Mouse (Mus musculus): ENCODE results near the gene Kcnc2.
"Not testable (repeated sequence)": the region's sequence is repeated elsewhere in the genome, so short reads cannot be mapped to it uniquely, and the experiment has no call there.

Gene Kcnc2

DNA sequence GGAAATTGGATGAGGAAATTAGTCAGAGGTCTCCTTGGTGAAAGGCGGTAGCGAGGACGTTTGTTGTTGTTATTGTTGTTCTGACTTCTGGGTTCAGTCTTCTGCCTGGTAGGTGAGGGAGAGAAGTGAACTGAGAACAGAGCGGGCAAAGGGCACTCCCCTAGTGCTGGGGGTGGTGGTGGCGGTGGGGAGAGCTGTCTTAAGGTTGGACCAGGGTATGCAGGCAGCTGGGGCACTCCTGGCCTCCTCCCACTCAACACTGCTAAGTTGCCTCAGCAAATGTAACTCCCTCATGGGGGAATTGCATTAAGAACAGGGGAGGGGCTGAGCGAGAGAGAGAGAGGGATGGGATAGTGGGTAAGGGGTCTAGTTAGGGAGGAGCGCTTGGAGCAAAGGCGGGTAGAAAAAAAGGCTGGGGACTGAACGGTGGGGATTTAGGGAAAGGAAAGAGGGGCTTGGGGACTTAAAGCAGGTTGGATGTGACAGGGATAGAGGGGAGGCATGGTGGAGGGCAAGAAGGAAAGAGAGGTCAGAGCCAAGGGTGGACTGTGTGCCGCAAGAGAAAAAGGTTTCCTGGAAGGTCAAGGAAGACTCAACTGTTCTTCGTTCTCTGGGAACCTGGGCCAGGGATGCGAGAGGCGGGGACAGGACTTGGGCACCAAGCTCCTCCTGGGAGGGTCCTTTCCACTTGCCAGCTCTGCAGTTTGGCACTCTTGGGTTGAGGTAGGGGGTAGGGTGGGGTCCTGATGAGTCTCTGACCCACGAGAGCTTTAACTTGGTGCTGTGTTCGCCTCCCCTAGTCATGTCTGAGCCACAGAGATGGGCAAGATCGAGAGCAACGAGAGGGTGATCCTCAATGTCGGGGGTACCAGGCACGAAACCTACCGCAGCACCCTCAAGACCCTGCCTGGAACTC lies at the start of gene Kcnc2:
Kcnc2 (plus strand) TSS at position 235 of the 916 bp plus-strand sequence.
- DNase-seq (ENCODE audit: inconsistent ontology term), result peak; percentile 16

DNA sequence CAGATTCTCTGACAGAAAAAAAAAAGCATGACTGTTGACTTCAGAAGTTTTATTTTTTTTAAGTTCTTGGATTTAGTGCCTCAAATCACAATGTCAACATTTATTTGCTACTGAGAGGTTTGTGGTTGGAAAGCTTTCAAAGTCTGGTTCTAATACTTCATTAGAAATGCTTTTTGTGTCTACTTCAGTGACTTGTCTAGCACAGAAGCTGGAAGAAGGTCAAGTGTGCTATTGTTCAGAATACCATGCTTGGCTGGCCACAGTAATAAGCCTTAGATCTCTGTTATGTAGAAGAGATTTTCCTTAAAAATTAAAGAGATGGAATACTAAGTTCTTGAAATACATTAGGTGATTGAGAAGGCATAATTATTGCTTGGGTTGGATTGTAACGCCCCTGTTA lies 43.8 kb upstream of the Kcnc2 start:
- peak; percentile 19 for DNase-seq (ENCODE audit: inconsistent ontology term)

DNA sequence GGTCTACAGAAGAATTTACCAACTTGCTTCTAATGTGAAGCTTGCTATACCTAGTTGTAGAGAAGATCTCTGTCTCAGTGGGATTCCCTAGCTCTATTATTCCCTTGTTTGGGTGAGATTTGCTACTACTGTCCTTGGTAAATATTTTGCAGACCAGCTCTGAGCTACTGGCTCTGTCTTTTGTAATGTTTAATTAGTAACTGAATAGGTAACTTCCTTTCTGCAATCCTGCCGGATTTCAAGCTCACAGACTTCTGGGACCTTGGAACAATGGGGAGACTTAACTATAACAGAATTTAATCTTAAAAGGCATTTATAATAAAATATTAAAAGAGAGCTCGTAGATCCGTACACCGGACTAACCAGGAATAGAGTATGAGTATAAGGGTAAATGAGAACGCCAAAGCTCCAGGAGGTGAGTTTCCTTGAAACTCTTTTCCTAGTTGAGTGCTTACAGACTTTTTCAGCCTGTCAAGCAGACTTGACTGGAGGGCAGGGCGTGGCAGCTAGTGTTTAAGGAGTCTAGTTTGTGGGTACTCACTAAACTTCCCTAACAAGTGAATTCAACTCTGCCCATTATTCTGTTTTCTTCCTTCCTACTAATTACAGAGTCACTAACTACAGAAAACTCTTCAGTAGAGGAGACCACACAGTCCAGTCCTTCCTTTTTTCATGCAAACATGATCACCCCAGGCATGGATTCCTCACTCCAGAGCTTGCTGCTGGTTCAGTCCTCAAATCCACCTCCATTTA lies 41.7 kb upstream of the Kcnc2 start:
- DNase-seq (ENCODE audit: inconsistent ontology term), result not testable (repeated sequence)

DNA sequence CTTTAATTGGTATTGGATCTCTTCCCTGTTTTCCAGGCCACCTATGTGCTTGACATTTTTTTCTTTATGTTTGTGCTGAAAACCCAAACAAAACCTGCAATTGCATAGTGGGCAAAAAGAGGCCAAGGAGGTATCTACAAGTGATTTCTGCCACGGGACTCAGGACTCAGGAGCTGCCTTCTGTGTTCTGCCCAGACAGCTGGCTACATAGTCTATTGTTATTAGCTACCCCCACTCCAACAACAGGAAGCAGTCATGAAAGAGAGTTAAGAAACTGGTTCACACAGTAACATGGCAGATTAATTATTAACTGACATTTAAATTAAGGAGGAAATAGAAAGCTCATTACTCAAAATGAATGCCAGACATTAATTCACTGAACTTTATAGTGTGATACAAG lies 38.2 kb upstream of the Kcnc2 start:
- DNase-seq (ENCODE audit: inconsistent ontology term), result not testable (repeated sequence)

DNA sequence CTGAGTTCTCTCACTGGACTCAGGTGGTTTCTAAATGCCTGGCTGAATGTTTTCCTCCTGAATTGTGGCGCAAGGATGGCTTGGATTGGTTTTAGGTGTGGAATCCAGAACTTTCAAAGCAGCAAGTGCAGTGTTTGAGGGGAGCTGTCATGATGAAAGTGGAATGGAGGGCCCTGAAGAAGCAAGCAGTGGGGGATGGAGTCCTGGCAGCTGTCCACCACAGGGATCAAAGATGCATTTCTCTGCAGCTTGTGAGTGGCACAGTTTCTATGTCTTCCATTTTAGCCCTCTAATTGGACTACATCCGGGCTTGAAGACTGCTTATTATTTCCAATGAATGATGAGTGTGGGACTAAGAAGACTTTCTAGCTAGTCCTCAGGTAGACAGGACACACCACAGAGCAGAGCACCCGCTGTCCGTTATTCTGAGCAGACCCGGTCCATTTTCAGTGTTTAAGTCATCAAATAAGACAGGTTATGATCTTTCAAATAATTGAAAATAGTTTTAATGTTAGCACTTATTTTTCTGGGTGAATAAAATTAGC lies 35.5 kb upstream of the Kcnc2 start:
- DNase-seq (ENCODE audit: inconsistent ontology term), result not testable (repeated sequence)

DNA sequence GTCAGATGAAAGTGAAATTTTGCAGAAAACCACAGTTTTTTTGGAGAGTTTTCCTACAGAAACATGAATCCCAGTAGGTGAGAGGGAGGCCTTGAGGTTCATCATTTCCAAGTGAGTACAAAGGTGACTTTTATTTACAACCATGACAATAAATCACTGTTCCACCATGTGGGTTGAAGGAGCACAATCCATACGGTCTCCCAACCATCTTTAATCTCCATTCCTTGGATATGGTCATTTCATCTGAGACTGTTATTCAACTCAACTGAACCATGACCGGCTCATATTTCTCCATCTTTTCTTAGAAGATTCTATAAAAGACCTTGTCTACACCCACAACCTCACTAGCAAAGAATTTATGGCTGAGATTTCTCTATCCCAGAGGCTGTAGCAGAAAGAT lies 22.6 kb upstream of the Kcnc2 start:
- no peak for DNase-seq (ENCODE audit: inconsistent ontology term)

DNA sequence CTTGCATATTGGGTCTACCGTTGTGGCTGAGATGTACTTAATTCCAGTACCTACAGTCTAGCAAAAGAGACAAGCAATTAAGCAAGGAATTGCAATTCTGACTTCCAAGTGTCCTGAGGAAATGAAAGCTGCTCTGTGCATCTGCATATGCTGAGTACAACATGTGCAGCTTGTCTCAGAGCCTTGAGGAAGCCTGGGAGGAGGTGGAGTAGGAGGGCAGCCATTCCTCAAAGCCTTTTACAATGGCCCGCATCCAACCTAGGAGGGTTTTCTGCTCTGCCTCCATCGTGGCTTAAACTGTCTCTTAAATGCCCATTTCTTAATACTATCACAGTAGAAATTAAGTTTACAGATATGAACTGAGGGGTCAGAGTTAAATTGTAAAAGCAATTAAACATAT lies 7.5 kb upstream of the Kcnc2 start:
- DNase-seq (ENCODE audit: inconsistent ontology term), result no peak

DNA sequence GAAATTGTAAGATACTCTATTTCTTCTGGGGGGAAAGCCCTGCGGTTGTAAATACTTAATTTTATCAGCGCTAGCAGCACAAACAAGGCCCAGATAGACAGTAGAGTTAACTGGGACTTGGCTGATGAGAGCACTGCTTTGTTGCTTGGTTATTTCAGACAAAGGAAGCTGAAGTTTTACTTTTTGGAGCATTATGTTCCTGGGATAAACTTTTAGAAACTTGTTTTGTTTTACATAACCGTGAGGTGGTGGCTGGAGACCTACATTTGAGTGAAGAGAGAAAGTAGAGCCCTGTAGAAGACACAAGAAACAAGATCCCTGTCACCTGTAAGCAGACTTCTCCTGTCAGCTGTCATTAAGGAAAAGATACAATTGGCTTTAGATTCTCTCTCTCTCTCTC lies 1.4 kb upstream of the Kcnc2 start:
- peak; percentile 5 for DNase-seq (ENCODE audit: inconsistent ontology term)

DNA sequence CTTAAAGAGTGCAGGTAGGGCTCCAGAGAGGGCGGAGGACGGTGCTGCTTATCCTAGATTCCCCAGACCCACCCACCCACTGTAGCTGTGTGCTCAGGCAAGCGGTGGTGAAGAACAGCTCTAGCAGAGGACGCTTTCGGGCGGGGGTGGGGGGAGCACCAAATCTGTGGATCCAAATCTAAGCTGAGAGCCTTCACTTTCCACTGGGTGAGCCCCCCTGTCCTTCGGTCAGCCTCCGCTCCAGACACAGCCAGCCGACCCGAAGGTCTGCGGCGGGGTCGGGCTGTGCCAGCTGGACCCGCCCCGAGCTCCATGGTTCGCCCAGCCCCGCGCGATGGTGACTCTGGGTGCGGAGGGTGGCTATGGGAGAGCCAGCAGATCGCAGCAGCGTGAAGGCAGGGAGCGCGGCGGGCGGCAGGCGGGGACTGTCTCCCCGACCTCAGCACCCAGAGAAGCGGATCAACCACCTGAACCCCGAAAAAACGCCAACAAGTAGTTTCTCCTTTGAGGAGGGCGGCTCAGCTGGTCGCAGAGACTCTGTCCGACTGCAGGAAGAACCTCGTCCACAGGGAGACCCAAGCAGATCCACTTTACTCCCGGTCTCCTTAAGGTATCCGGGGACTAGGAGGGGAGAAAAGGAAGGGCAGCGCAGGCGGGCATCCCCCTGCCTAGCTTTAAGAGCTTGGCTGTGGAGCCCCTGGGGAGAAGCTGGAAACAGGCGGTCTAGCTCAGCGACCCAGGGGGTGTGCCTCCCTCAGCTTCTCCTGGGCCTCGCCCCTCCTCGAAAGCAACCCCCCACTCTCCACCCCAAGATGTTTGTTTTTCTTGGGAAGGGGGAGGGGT lies 761 bp upstream of the Kcnc2 start:
- DNase-seq (ENCODE audit: inconsistent ontology term), result peak; percentile 61

DNA sequence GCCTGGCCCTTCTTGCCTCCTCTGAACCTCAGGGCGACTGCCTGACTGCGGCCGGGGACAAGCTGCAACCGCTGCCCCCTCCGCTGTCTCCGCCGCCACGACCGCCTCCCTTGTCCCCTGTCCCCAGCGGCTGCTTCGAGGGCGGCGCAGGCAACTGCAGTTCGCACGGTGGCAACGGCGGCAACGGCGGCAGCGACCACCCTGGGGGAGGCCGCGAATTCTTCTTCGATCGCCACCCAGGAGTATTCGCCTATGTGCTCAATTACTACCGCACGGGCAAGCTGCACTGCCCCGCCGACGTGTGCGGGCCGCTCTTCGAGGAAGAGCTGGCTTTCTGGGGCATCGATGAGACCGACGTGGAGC lies 863 bp downstream of the Kcnc2 start:
- DNase-seq (ENCODE audit: inconsistent ontology term), result peak; percentile 38

DNA sequence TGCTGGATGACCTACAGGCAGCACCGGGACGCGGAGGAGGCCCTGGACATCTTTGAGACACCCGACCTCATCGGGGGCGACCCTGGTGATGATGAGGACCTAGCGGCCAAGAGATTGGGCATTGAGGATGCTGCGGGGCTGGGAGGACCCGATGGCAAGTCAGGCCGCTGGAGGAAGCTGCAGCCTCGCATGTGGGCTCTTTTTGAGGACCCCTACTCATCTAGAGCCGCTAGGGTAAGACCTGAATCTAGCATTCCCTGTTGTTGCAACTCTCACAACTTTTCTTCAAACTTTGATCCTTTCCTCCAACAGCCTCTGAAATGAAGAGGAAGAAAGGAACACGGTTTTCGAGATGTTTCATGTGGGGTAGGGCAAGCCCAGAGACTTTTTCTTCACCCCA lies 1.2 kb downstream of the Kcnc2 start:
- DNase-seq (ENCODE audit: inconsistent ontology term), result no peak

DNA sequence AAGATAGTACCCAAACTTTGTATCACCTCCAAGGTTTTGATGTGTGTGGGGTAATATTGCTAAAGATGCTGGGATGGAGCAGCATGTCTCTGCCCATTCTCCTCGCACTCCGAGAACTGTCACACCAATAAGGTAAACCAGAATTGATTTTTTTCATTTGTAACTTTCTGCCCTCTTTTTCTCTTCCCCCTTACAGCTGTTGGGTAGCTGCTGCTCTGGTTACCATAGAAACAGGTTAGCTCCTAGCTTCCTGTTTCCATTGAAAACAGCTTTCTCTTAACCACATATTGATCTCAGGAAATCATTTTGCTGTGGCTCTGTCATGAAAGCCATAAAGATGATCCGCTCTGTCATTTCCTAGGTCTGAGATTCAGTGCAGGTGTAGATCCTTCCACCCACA lies 7.1 kb downstream of the Kcnc2 start:
- no peak for DNase-seq (ENCODE audit: inconsistent ontology term)

DNA sequence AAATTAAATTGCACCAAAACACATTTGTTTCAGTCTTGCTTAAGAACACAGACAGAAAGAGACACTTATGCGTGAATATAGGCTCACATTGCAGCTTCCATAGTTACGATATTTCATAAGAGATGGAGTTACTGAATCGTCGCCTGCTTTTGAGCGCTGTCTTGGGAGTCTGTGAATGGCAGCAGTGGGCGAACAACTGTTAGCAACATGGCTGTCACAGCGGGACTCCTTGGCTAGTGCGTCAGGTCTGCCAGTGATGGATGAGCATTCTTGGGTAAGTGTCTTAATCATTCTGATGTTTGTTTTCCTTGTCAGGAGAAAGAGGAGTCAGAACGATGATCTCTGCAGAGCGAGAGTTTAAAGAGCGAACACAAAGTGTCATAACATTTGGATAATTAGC lies 44.2 kb downstream of the Kcnc2 start:
- DNase-seq (ENCODE audit: inconsistent ontology term), result peak; percentile 4

DNA sequence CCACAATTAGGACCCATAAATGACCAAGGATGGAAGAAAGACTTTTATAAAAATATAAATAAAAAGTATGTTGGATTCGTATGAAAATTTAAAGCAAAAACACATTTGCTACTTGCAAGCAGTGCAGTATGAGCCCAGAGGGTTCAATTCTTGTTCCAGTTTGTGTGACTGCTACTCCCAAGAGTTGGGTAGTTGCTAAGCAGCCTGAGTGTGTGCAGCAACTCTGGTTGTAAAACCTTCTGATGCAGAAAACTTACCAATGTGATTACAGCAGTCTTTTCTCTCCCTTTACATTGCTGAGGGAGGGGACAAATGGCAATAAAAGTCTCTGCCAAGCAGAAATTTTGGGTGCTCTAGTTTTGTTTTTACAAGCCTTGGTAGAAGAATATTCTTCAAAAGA lies 46.9 kb downstream of the Kcnc2 start:
- no peak for DNase-seq (ENCODE audit: inconsistent ontology term)

DNA sequence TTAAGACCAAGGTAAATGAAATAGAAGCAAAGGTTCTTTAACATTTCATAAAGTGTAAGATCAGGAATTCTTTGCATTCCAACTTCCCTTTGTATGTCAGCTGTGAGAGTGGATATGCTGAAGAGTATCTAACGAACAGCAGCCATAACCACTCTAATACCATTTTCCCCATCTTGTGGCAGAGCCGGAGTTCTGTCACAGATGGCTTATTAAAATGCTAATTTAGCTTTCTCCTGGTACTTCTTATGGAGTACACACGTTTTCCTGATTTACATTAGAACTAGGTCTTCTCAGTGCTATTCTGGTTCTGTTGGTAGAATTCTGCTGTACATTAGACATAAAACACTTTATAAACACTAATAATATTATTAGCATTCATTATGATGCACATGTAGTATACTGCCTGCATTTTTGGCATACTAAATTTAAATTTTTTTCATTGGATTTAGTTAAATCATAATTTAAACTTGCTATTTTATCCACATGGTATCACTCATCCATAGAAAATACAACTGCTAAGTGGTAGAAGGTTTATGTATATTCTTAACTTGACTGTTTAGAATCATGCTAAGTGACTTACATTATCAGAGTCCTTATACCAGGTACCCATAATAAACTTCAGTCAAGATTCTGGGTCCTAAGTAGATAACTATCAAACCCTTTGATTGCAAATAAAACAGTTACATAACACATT lies 86.9 kb downstream of the Kcnc2 start:
- no peak for DNase-seq (ENCODE audit: inconsistent ontology term)

DNA sequence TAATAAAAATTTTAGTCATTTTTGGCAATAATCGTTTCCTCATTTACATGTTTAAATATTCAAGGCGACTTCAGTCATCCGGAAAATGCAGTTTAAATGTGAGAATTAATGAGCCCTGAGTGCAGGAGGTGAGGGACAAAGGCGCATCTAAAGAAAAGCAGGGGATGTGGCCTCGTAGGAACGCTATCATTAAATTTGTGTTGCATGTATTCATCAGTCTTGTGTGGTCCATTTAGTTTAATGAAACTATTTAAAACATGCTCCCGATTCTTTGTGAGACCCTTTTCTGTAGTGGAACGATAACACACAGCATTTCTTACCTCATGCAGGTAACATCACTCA lies 87.4 kb downstream of the Kcnc2 start:
- DNase-seq (ENCODE audit: inconsistent ontology term), result peak; percentile 29

DNA sequence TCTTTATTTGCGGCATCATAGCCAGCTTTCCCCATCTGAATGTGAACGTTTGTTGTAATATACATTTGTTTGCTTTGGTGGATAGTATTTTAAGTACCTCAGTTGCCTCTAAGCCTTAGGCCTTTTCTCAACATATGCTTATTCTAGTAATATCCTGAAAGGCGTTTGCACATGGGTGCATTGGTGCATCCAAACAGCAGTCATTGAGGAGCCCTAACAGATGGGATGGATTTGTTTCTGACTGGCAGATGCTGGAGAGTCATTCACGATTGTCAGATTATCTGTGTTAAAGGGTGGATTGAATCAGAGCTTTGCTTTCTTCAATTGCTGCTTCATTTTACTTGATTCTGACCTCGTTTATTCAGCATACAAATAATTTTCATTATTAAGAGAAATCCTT lies 89.8 kb downstream of the Kcnc2 start:
- DNase-seq (ENCODE audit: inconsistent ontology term), result no peak

DNA sequence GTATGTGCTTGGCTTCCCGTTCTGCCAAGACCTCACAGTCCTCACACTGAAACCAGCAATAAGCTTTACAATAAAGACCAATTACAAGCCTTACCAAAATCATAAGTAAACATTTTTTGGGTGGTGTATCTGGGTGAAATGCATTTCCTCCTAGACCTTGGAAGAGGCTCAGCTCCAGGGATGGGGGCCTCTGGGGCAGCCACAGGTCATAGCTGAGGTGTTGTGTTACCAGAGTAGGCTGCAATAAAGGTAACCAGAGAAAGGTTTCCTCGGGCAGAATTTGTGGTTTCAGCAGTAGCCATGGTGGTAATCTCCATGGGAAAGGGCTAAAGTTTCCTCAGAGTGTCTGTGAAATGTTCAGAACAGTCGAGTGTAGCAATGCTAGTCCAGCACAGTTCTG lies 97.4 kb downstream of the Kcnc2 start:
- no peak for DNase-seq (ENCODE audit: inconsistent ontology term)

DNA sequence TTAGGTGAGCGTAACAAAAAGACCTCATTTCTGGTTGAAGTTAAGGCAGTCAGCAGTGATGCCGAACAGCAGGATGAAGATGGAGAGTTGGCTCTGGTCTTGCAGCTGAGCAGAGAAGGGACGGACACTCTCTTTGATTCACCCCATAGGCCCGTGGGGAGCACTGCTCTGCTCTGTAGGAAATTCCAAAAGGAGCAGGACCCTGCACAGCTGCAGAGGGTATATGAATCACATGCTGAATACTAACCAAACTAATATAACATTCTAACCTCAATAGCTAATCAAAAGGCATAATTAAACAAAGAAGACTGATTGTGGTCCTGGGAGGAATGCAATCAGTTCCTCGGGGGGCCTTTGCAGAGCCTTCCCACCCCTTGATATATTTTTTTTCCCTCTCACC lies 106.2 kb downstream of the Kcnc2 start:
- DNase-seq (ENCODE audit: inconsistent ontology term), result peak; percentile 12

DNA sequence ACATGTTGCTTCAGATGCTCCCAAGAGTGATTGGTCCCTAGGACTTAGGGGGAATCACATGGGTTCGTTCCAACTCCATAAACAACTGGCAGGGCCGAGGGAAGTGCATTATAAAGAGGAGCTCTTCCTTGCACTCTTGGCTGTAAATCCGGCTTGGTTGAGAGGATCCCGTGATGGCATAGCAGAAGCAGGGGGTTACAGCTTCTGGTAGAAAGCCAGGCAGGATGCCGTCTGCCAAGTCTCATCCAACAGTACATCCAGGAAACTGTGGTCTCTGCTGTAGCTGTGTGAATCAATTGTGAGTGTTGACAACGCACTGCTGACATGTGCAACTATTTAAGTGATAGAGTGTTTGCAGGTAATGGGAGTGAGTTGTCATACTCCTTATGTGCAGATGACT lies 107.5 kb downstream of the Kcnc2 start:
- peak; percentile 8 for DNase-seq (ENCODE audit: inconsistent ontology term)

DNA sequence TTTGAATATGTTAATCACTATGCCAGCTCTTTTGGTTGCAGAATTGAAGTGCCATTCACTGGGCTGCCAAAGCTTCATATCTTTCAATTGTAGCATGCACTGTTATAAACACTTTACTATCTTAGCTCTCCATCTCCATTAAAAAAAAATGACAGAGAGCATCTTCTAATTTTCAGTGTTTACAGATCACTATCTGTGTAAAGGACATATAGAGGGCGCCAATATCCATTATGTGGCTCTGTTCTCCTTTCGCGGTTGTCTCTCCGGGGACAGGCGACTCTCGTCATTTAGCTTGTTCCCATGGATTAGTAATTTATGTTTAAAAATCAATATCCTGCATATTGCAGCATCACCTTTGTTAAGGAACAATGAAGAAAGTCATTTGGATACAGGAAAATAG lies 109.7 kb downstream of the Kcnc2 start:
- no peak for DNase-seq (ENCODE audit: inconsistent ontology term)

All from Muller cell, postnatal 12 days (primary cell).